Mouse (Mus musculus): ENCODE measurements at regions not wholly inside any gene's neighbourhood (a gene's known extent, or its start where the extent isn't known, plus 50 kb on each side); places are given as distances from the start of the nearest gene placed in this dataset.

- TF ChIP-seq CTCF (IDR thresholded peaks at IDR 0.05; ENCODE audit: insufficient read depth, low read depth, low read length) (no peak), POLR2A (IDR thresholded peaks at IDR 0.05; ENCODE audit: insufficient read depth, low read depth, low read length) (no peak)
- Histone ChIP-seq H3K4me1 (ENCODE audit: control insufficient read depth, insufficient read depth, low read length) (no peaks in the 10 kb centered on the region), H3K4me3 (ENCODE audit: insufficient read depth, low read depth, low read length) (no peak overlapping the region), H3K27ac (ENCODE audit: insufficient read depth, low read depth, low read length) (no peak overlapping the region)
- 95% methylated on average over 4 of the region's 4 CpGs for WGBS
Observed at GRCm38 (mm10) chr11:114322627-114323026, 255.8 kb upstream of the Sdk2 start.

GRCm38 (mm10) chr11:114321974-114322373 is 255.1 kb upstream of the Sdk2 start:
- Histone ChIP-seq H3K4me1 (ENCODE audit: control insufficient read depth, insufficient read depth, low read length) (no peaks in the 10 kb centered on the region), H3K4me3 (ENCODE audit: insufficient read depth, low read depth, low read length) (no peak overlapping the region), H3K27ac (ENCODE audit: insufficient read depth, low read depth, low read length) (no peak overlapping the region)
- WGBS = 83% methylated on average over 12 of the region's 12 CpGs
- TF ChIP-seq CTCF (IDR thresholded peaks at IDR 0.05; ENCODE audit: insufficient read depth, low read depth, low read length) (no peak), POLR2A (IDR thresholded peaks at IDR 0.05; ENCODE audit: insufficient read depth, low read depth, low read length) (no peak)

GRCm38 (mm10) chr11:114321527-114321926 is 254.7 kb upstream of the Sdk2 start:
- Histone ChIP-seq H3K27ac (ENCODE audit: insufficient read depth, low read depth, low read length) (no peak overlapping the region), H3K4me1 (ENCODE audit: control insufficient read depth, insufficient read depth, low read length) (no peaks in the 10 kb centered on the region)

GRCm38 (mm10) chr11:114315274-114315673 is 248.4 kb upstream of the Sdk2 start:
- TF ChIP-seq POLR2A (IDR thresholded peaks at IDR 0.05; ENCODE audit: insufficient read depth, low read depth, low read length) (no peak), CTCF (IDR thresholded peaks at IDR 0.05; ENCODE audit: insufficient read depth, low read depth, low read length) (no peak)
- Histone ChIP-seq H3K4me1 (ENCODE audit: control insufficient read depth, insufficient read depth, low read length) (peaks cover 12% of the 10 kb centered on the region; the same call in 1 of the 2 replicates), H3K27ac (ENCODE audit: insufficient read depth, low read depth, low read length) (no peak overlapping the region), H3K4me3 (ENCODE audit: insufficient read depth, low read depth, low read length) (no peak overlapping the region)
- 77% methylated on average over 8 of the region's 8 CpGs for WGBS

More at GRCm38 (mm10) chr11:114321527-114321926, 254.7 kb upstream of the Sdk2 start:
- WGBS = 90% methylated on average over 8 of the region's 8 CpGs
- no peak overlapping the region for H3K4me3 ChIP-seq (ENCODE audit: insufficient read depth, low read depth, low read length)
- TF ChIP-seq POLR2A (IDR thresholded peaks at IDR 0.05; ENCODE audit: insufficient read depth, low read depth, low read length) (no peak), CTCF (IDR thresholded peaks at IDR 0.05; ENCODE audit: insufficient read depth, low read depth, low read length) (no peak)

GRCm38 (mm10) chr11:114313652-114314051 is 246.8 kb upstream of the Sdk2 start:
- Histone ChIP-seq H3K27ac (ENCODE audit: insufficient read depth, low read depth, low read length) (no peak overlapping the region), H3K4me3 (ENCODE audit: insufficient read depth, low read depth, low read length) (no peak overlapping the region), H3K4me1 (ENCODE audit: control insufficient read depth, insufficient read depth, low read length) (peaks cover 12% of the 10 kb centered on the region; the same call in 1 of the 2 replicates)
- TF ChIP-seq POLR2A (IDR thresholded peaks at IDR 0.05; ENCODE audit: insufficient read depth, low read depth, low read length) (no peak), CTCF (IDR thresholded peaks at IDR 0.05; ENCODE audit: insufficient read depth, low read depth, low read length) (no peak)
- WGBS = 50% methylated on average over 6 of the region's 6 CpGs

GRCm38 (mm10) chr11:114311640-114312039 is 244.8 kb upstream of the Sdk2 start:
- Histone ChIP-seq H3K4me3 (ENCODE audit: insufficient read depth, low read depth, low read length) (no peak overlapping the region), H3K27ac (ENCODE audit: insufficient read depth, low read depth, low read length) (no peak overlapping the region), H3K4me1 (ENCODE audit: control insufficient read depth, insufficient read depth, low read length) (peaks cover 12% of the 10 kb centered on the region; the same call in 1 of the 2 replicates)
- TF ChIP-seq POLR2A (IDR thresholded peaks at IDR 0.05; ENCODE audit: insufficient read depth, low read depth, low read length) = no peak
- no peak for TF ChIP-seq CTCF (IDR thresholded peaks at IDR 0.05; ENCODE audit: insufficient read depth, low read depth, low read length)
- 96% methylated on average over 4 of the region's 4 CpGs for whole genome bisulfite sequencing

GRCm38 (mm10) chr11:114303636-114304354 is 236.9 kb upstream of the Sdk2 start:
- Histone ChIP-seq H3K4me3 (ENCODE audit: insufficient read depth, low read depth, low read length) (no peak overlapping the region), H3K27ac (ENCODE audit: insufficient read depth, low read depth, low read length) (no peak overlapping the region), H3K4me1 (ENCODE audit: control insufficient read depth, insufficient read depth, low read length) (peaks cover 4% of the 10 kb centered on the region)
- TF ChIP-seq CTCF (IDR thresholded peaks at IDR 0.05; ENCODE audit: insufficient read depth, low read depth, low read length) (no peak), POLR2A (IDR thresholded peaks at IDR 0.05; ENCODE audit: insufficient read depth, low read depth, low read length) (no peak)
- 42% methylated on average over 13 of the region's 13 CpGs for WGBS

GRCm38 (mm10) chr11:114300611-114301319 is 233.9 kb upstream of the Sdk2 start:
- 80% methylated on average over 10 of the region's 10 CpGs for WGBS
- no peak overlapping the region for H3K27ac ChIP-seq (ENCODE audit: insufficient read depth, low read depth, low read length)
- TF ChIP-seq POLR2A (IDR thresholded peaks at IDR 0.05; ENCODE audit: insufficient read depth, low read depth, low read length) = no peak
- no peak for TF ChIP-seq CTCF (IDR thresholded peaks at IDR 0.05; ENCODE audit: insufficient read depth, low read depth, low read length)
- H3K4me1 ChIP-seq (ENCODE audit: control insufficient read depth, insufficient read depth, low read length) = peaks cover 4% of the 10 kb centered on the region
- H3K4me3 ChIP-seq (ENCODE audit: insufficient read depth, low read depth, low read length) = no peak overlapping the region

- TF ChIP-seq POLR2A (IDR thresholded peaks at IDR 0.05; ENCODE audit: insufficient read depth, low read depth, low read length) (no peak), CTCF (IDR thresholded peaks at IDR 0.05; ENCODE audit: insufficient read depth, low read depth, low read length) (no peak)
- no peak overlapping the region for H3K4me3 ChIP-seq (ENCODE audit: insufficient read depth, low read depth, low read length)
- 92% methylated on average over 10 of the region's 10 CpGs for WGBS
- H3K27ac ChIP-seq (ENCODE audit: insufficient read depth, low read depth, low read length) = no peak overlapping the region
- peaks cover 11% of the 10 kb centered on the region for H3K4me1 ChIP-seq (ENCODE audit: control insufficient read depth, insufficient read depth, low read length)
Observed at GRCm38 (mm10) chr11:114296816-114297334, 230.0 kb upstream of the Sdk2 start.
